Mouse (Mus musculus): Measurements from ENCODE around the gene Bckdk. TPM values are rescaled to one million over a fixed set of nuclear protein-coding genes. Genes with fewer than 3 reads are reported as not detected.
"Not testable (repeated sequence)": the region's sequence is repeated elsewhere in the genome, so short reads cannot be mapped to it uniquely, and the experiment has no call there.

Gene Bckdk
- total RNA-seq, 2 experiments from 2014 or later = 98.8 to 104 TPM

DNA sequence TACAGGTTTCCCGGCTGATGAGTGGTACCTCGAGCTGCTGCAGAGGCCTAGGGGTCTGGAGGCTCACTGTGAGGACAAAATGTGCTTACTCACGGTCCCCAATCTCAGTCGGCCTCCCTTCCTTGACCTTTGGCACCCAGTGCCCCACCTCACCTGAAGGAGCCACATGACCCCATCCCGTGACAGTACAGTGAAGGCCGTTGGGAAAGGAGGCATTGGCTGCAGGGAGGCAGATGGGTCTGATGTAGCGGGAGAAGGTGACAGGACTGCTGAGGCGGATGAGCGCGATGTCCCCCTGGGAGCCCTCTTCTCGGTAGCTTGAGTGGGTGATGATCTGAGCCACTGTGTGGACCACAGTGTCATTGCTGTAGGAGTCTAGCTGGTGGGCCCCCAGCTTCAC is 23.0 kb downstream of the Bckdk start:
- DNase-seq (ENCODE audit: low spot score) = no peak
- intact Hi-C loops (cut with DNase I) = no loop called here

DNA sequence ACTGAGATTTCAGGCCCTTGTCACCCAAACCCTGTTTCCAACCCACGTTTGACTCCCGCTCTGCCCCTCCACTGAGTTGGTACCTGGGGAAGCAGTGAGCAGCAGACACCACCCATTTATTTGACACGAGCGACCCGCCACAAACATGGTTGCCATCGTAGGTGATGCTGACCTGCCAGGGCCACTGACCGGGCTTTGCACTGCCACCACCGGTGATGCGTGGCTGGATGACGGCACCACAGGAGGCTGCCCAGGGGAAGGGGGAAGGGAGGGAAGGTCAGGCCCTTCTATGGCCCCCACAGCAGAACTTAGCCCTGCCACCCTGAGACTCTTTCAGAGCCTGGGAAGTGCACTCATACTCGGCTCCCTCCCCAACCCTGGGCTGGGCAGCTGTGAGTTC is 23.8 kb downstream of the Bckdk start:
- DNase-seq (ENCODE audit: low spot score) = no peak
- intact Hi-C loops (cut with DNase I) = no loop called here

DNA sequence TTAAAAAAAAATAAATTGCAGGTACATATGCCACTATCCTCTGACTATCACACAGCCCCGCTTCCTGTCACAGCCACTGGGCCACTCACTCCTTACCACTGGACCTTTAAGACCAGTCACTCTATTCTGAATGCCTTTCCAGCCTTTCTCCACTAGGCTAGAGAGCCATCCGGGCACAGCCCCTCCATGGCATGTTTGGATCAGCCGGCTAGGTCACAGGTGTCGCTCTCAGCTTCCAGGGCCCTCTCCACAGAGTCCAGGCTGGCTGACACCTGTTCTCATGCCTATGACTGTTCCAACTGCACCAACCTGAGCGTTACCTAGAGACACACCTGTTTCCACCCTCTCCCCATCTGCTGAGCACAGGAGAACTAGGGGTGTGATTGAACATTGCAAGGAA is 24.7 kb downstream of the Bckdk start:
- intact Hi-C loops (cut with DNase I) = no loop called here
- no peak for DNase-seq (ENCODE audit: low spot score)

DNA sequence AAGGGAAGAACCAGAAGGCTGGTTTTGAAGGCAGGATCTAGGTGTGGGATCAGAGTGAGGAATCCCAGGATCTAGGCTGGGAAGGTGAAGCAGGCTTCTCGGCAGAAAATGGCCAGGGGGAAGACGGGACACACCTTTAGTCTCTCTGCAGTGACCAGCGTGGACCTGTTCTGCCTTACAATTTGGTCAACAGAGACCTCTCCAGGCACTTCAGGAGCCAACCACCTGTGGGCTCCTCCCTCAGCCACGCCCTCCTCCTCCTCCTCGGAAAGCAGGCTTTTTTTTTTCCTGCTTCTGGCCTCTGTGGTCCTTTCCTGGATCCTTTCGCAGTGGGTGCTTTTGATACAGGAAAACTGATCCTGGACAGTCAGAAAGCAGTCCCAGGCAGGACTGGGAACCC is 26.0 kb downstream of the Bckdk start, which contains the start of gene Prss8:
TSS of gene Prss8 (minus strand) at position 182 of the 400 bp plus-strand sequence.
- intact Hi-C loops (cut with DNase I) = loop anchor here (5.0 kb wide), 1 partner anchor 133 kb away; no protein-coding TSS in a partner anchor
- DNase-seq (ENCODE audit: low spot score) = no peak

DNA sequence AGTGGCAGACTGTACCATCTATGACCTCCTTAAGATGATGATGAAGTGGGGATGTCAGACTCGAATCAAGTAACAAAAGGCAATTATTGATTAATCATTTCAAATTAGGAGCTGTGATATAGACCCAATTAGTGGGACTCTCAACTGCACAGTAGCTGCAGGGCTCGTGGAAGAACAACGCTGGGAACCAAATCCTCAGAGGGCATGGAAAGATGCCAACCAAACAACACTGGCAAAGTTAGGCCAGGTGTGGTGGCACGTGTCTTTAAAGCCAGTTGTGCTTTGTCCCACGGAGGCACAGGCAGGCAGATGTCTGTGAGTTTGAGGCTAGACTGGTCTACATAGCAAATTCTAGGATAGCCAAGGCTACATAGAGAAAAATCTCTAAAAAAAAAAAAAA is 26.8 kb downstream of the Bckdk start:
- DNase-seq (ENCODE audit: low spot score) = no peak
- intact Hi-C loops (cut with DNase I) = loop anchor here (5.0 kb wide), 1 partner anchor 133 kb away; no protein-coding TSS in a partner anchor

DNA sequence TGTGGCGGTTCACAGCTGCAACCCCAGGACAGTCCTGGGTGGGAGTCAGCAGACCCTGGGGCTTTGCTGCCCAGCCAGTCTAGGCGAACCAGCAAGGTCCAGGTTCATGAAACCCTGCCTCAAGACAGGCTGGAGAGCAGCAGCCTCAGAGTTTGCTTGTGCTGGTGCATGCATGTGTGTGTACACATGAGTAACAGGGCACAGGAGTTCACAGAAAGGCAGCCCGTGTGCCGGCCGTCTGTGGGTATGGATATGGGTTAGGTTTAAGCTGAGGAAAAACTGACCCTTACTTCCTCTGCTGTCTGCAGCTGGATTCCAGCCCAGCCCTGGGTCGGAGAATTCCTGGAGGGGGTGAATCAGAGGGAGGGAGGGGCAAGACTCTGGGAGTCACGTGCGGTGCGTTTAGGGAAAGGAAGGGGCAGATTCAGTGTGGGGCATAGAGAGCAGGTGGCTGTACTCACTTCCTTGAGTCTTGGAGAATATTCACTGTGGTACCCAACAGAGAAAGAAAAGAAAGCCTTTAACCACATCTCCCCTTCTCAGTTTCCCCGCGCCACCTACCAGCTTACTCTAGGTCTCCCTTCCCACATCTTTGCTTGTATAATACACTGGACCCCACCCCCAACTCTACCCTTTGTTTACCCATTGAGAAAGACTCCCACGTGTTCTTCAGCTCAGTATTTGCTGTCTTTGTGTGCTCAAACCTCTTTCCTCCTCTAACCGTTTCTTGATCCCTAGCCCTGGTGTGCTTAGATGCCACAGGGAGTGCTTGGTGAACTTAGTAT is 27.7 kb downstream of the Bckdk start:
- intact Hi-C loops (cut with DNase I) = loop anchor here (5.0 kb wide), 1 partner anchor 134 kb away; no protein-coding TSS in a partner anchor
- no peak for DNase-seq (ENCODE audit: low spot score)

DNA sequence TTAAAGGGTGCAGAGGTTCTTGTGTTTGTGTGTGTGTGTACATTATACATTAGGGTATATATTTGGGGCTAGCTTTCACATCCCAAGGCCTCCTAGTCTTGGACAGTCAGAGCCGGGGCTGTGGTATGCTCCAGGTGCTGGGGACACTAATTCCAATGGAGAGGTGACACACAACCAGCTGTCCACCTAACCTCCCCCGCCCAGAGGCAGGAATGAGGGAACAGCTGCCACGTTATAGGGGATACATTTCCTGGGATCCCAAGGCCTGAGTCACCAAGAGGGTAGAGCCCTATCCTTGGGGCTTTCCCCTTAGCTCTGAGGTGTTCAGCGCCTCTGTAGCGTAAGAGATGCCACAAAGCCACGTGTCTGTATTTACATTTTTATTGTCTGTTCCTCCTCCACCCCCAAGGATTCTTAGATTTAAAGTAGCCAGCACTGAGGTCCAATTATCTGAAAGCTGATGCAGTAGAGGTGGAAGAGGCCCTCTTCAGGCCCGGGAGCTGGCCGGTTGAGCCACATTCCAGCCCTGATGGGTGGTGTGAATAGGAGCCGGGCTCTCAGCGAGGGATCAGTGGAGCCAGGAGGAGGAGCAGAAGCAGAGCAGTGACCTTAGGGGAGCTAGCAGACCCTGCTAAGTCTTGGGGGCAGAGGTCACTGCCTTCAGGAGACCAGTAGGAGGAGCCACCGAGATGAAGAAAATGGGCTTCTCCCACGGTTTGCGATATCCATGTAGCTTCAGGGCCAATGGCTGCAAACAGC is 28.6 kb downstream of the Bckdk start:
- no peak for DNase-seq (ENCODE audit: low spot score)
- intact Hi-C loops (cut with DNase I) = loop anchor here (5.0 kb wide), 1 partner anchor 135 kb away; no protein-coding TSS in a partner anchor

DNA sequence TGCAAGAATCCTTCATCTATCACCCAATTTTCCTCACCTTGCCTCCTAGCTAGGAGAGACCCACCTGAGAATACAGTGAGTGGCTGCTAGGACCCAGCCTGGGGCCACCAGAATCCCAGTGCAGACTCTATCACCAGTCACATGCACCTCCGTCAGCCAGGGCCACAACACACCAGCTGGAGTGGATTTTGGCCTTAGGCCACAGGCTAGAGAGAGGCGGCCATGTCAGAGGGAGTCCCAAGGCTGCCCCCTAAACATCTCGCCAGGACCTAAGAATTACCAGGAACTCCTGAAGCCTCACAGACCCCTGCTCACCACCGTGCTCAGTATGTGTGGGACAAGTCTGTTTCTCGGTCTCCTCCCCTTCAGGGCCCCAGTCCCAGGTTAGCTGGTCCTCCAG is 30.2 kb downstream of the Bckdk start:
- no peak for DNase-seq (ENCODE audit: low spot score)
- intact Hi-C loops (cut with DNase I) = loop anchor here (5.0 kb wide), 1 partner anchor 137 kb away; no protein-coding TSS in a partner anchor

DNA sequence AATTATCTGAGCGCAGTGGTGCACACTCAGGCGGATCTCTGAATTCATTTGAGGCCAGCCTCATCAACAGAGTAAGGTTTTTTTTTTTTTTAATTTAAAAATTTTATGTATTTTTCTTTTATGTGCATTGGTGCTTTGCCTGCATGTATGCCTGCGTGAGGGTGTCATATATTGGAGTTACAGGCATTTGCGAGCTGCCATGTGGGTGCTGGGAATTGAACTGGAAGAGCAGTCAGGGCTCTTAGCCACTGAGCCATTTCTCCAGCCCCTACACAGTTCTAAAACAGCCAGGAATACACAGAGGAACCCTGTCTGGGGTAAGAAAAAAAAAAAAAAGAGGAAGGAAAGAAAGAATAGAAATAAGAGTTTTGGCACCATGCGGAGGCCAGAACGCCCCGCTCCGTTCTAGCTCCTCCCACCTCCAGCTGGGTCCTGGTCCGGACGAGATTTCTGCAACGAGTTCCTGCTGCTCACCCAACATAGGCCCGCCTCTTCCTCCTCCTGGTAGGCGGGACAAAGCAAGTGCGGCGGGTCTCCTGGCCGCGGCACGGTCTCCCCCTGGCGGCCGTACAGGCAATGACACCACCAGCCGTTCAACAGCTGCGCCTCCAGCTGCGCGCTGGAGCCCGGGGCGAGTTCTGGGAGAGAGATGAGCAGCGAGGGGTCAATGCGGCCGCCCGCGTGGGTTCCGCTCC is 31.3 kb downstream of the Bckdk start:
- intact Hi-C loops (cut with DNase I) = no loop called here
- DNase-seq (ENCODE audit: low spot score) = peak; percentile 94

DNA sequence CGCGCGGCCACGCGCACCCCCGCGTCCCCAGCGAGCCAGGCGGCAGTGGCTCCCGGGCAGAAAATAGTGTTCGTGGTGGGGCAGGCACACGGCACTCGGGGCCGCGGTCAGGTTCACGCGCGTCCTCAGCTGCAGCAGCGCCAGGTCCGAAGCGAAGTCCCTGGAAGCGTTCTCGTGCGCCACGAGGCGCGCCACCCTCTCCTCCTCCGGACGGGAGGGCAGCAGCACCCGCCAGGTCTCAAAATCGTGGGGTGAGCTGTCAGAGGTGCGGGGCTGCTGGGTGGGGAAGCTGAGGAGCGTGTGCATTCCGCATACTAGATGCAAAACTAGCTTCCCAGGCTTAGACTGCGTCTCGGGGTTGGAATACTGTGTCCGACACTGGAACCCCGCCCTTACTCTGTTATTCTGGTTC is 31.9 kb downstream of the Bckdk start:
- intact Hi-C loops (cut with DNase I) = no loop called here

DNA sequence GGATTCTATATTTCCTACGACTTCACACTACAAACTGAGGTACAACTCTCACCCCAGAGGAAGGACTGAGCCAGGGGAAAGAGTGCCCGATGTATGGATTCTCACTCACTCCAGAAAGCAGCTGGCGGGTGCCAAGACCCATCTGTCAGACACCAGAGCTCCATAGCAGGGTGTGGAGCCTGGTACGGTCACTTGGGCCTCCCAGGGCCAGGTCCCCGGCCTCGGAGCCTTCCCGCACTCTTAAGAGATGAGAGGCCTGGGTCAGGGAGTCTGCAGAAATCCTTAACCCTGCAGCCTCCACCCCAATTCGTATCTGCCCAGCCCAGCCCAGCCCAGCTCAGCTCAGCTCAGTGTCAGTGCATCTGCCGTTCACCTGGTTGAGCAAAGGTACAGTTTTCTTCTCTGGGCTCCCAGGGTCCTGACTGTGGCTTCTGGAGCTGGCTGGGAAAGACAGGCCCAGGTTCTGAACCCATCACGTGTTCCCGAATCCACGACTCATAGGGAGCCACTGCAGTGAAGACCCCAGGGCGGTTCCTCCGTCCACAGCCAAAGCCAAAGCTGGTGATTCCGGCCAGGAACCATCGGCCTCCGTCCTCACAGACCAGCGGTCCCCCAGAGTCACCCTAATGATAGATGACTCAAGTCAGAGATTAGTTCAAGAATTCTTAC is 32.5 kb downstream of the Bckdk start:
- no peak for DNase-seq (ENCODE audit: low spot score)
- intact Hi-C loops (cut with DNase I) = no loop called here

More for the DNA sequence above, 31.9 kb downstream of the Bckdk start:
- DNase-seq (ENCODE audit: low spot score) = no peak

DNA sequence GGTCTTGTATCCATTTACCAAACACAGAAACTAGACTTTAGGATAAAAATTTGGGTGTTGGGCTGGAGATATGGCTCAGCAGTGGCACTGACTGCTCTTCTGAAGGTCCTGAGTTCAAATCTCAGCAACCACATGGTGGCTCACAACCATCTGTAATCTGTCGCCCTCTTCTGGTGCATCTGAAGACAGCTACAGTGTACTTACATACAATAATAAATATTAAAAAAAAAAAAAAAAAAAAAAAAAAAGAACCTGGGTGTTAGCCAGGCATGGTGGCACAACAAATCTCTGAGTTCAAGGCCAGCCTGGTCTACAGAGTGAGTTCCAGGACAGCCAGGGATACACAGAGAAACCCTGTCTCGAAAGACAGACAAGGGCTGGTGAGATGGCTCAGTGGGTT is 38.2 kb downstream of the Bckdk start:
- DNase-seq (ENCODE audit: low spot score); intact Hi-C loops (cut with DNase I): not testable (repeated sequence)

DNA sequence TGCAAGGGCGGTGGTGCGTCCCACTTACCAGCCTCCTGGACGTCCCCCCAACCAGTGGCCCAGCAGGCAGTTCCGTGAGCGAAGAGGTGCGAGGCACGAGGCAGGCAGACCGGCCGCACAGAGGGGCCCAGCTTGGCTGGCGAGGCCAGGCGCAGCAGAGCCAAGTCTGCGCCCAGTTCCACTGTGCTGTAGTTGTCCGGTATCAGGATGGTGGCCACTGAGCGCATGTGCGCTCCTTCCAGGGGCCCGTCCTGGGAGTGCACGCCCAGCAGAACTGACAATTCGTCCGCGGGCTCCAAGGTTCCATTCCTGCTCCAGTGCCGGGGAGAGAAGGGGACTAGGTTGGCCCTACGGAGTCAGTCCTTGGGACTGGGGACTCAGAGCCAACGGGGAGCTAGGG is 40.7 kb downstream of the Bckdk start:
- DNase-seq (ENCODE audit: low spot score) = no peak
- intact Hi-C loops (cut with DNase I) = no loop called here

DNA sequence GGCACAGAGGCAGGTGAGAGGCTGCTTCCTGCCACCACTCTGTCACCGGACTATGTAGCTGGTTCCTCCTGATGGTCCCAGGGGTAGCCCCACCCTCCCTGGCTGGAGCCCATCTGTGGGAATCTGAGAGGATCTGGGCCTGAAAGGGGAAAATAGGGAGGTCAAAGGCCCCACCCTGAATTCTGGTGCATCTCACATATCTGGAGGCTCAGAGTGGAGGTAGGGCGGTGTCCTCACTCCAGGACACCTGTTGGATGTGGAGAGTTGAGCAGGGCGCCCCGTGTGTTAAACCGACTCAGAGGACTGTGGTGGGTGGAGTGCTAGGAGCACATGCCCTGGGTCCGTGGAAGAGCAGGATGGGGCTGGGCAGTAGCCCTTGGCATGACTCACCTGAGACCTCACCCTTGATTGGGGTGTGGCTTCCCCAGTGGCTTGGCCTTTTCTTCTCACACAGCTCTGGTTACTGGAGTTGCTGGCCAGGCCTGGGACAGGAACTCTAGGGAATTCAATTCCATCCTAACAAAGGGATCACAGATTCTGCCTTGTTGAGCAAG is 42.7 kb downstream of the Bckdk start, which contains the start of gene Prss36:
TSS of gene Prss36 (minus strand) at position 256 of the 554 bp plus-strand sequence.
- intact Hi-C loops (cut with DNase I) = no loop called here
- DNase-seq (ENCODE audit: low spot score) = no peak

DNA sequence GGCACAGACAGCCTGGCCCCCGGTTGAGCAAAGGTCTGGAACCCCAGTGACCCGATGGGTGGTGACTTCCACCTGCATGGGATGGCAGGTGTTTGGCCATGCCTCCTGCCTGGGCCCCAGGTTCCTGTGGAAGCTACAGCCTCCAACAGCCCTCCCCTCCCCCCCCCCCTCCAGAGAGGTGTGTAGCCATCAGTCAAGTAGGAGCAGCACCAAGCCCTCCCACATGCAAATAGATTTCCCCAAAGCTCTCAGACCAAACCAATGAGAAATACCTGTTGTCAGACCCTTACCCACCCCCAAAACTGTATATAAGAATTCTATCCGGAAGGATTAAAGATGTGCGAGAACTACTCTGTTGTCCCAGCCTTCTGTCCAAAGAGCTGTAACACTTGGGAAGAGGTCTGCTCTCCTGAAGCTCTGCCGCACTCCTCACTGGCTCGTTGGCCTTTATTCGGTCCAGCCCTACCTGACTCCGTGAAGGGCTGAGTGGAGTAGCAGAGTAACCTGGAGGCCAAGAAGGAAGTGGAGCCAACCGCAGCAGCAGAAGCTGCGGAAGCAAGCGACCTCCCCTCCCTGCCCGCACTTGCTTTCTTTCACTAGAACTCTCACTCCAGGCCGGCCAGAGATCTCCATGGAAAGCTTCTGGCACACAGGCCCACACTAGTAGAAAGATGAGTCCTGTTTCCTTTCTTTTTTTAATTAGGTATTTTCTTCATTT is 49.1 kb downstream of the Bckdk start:
- DNase-seq (ENCODE audit: low spot score) = no peak
- intact Hi-C loops (cut with DNase I) = no loop called here

DNA sequence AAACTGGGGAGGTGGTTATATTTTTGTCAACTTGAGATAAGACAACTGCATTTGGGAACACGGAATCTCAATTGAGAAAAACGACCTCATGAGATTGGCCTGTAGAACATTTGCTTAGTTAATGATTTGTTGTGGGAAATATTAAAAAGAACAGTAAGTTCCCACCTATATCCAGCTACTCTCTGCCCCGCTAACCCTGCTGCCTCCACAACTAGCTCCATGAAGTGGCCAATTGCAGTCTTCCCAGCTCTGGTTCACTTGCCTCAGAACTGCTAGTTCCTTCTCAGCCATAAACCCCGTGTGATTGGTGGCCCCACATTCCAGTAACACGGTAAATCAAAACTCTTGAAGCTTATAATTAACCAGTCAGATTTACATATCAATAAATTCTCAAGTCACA is 55.5 kb downstream of the Bckdk start:
- DNase-seq (ENCODE audit: low spot score) = no peak
- intact Hi-C loops (cut with DNase I) = no loop called here
